Mouse (Mus musculus) thymus, adult 2 months (tissue): Measurements from ENCODE around the gene Olfr686. TPM values are rescaled to one million over a fixed set of nuclear protein-coding genes. Genes with fewer than 3 reads are reported as not detected.

Experiments used
- DNase-seq: peaks from one replicate; pipeline ENCODE4 v3.0.0; 2021
- H3K27ac ChIP-seq: fragments of 200-500 bp; 2 replicates; pipeline ENCODE4 v1.5.1; 2012; ENCODE audit warnings: low read length, control low read depth; ENCODE audit not compliant: control insufficient read depth, insufficient read depth
- H3K27me3 ChIP-seq: fragments of 200-500 bp; 2 replicates; pipeline ENCODE4 v1.6.1; 2012; ENCODE audit warnings: mild to moderate bottlenecking, low read length, moderate library complexity, mixed read lengths; ENCODE audit not compliant: control insufficient read depth, insufficient read depth
- H3K36me3 ChIP-seq: fragments of 200-500 bp; 2 replicates; pipeline ENCODE4 v1.6.1; 2012; ENCODE audit warnings: mild to moderate bottlenecking, low read length, moderate library complexity; ENCODE audit not compliant: control insufficient read depth, insufficient read depth
- H3K4me1 ChIP-seq: fragments of 200-500 bp; replicated peaks from 2 replicates; pipeline ENCODE4 v1.6.1; 2012; ENCODE audit warnings: low read length; ENCODE audit not compliant: control insufficient read depth, insufficient read depth
- H3K4me3 ChIP-seq: fragments of 200-500 bp; 2 replicates; pipeline ENCODE4 v1.5.1; 2012; ENCODE audit warnings: mild to moderate bottlenecking, low read length, control low read depth, moderate library complexity; ENCODE audit not compliant: control insufficient read depth, insufficient read depth
- CTCF ChIP-seq: fragments of 200-500 bp; IDR thresholded peaks from 2 replicates; pipeline ENCODE4 v1.5.1; 2012; ENCODE audit warnings: mild to moderate bottlenecking, control low read depth, low read length, moderate library complexity, borderline replicate concordance; ENCODE audit not compliant: control insufficient read depth, poor library complexity, insufficient read depth; ENCODE audit errors: extremely low read depth
- POLR2A ChIP-seq: fragments of 200-500 bp; IDR thresholded peaks from 2 replicates; pipeline ENCODE4 v1.6.1; 2012; ENCODE audit warnings: mild to moderate bottlenecking, low read length, control low read depth, moderate library complexity; ENCODE audit not compliant: control insufficient read depth, poor library complexity, insufficient read depth; ENCODE audit errors: extremely low read depth
- WGBS: fragments of 180-500 bp; shearing (Covaris S2); methylation state at CpG from one replicate; pipeline ENCODE4 v1.1.7; 2018; 5-methylcytosine and 5-hydroxymethylcytosine counted together
- polyA plus RNA-seq: library from polyadenylated mRNA; depleted of rRNA; stranded (reverse); fragments of >200 nt; gene quantifications from 2 replicates; pipeline ENCODE4 v1.2.3, GENCODE M21; 2012; rRNA removed

The Olfr686 gene
- polyA plus RNA-seq, 1 experiment = not detected

DNA sequence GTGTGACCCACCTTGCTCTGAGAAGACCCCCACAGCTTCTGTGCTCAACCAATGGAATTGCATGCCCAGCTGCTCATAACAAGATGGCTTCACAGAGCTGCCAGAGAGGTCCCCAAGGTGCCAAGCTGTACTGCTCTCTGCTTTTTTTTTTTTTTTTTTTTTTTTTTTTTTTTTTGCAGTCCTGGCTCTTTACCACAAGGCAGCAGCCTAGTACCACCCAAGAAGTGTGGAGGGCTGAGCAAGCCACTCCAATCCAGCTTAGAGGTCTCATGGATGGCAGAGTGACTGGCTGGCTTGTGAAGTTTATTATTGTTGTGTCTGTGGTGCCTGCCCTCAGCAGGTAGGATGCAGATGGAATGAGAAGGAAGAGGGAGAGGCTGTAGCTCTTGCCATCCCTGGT, 18.8 kb upstream of the Olfr686 start:
- Histone ChIP-seq H3K4me1 (no peaks in the 10 kb centered on the region), H3K27me3 (no peaks in the 10 kb centered on the region), H3K27ac (no peak overlapping the region), H3K4me3 (no peak overlapping the region), H3K36me3 (no peaks in the 10 kb centered on the region)
- TF ChIP-seq POLR2A (no peak), CTCF (no peak)
- DNase-seq = no peak

DNA sequence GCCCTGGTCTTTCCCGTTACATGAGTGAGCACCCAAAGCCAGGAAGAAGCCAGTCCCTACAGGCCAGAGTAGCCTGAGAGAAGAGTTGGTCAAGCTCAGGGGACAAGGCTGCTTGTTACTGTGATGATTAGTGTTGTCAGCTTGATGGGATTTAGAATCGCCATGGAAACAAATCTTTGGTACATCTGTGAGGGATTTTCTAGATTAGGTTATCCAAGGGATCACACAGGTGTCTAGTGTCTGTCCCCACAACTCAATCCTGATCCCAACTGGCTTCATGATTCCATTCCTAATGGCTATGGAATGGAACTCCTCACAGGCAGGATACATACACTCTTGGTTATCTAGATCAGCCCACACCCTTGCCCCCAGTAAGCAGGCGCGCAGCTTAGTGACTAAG, 11.0 kb upstream of the Olfr686 start:
- Histone ChIP-seq H3K4me3 (no peak overlapping the region), H3K27ac (no peak overlapping the region), H3K4me1 (no peaks in the 10 kb centered on the region), H3K27me3 (no peaks in the 10 kb centered on the region), H3K36me3 (no peaks in the 10 kb centered on the region)
- TF ChIP-seq POLR2A (no peak), CTCF (no peak)
- no peak for DNase-seq
- 95% methylated on average over 4 of the region's 4 CpGs for WGBS

- H3K27me3 ChIP-seq = no peaks in the 10 kb centered on the region
- no peak overlapping the region for H3K4me3 ChIP-seq
- TF ChIP-seq POLR2A = no peak
- no peak for TF ChIP-seq CTCF
- H3K4me1 ChIP-seq = no peaks in the 10 kb centered on the region
- no peak for DNase-seq
- H3K36me3 ChIP-seq = no peaks in the 10 kb centered on the region
- 59% methylated on average over 1 of the region's 1 CpGs for WGBS
- no peak overlapping the region for H3K27ac ChIP-seq
Observed at GRCm38 (mm10) chr7:105214761-105215160, 7.5 kb upstream of the Olfr686 start.

- DNase-seq = no peak
- H3K4me1 ChIP-seq = no peaks in the 10 kb centered on the region
- no peaks in the 10 kb centered on the region for H3K36me3 ChIP-seq
- H3K27me3 ChIP-seq = no peaks in the 10 kb centered on the region
- H3K27ac ChIP-seq = no peak within 1 kb of the TSS
- 86% methylated on average over 1 of the region's 1 CpGs for WGBS
- no peak within 1 kb of the TSS for H3K4me3 ChIP-seq
- TF ChIP-seq POLR2A (no peak), CTCF (no peak)
Observed at GRCm38 (mm10) chr7:105185912-105186311, 21.4 kb downstream of the Olfr686 start, which contains the start of gene Olfr685. Olfr685 (minus strand) TSS chr7:105186012.

- Histone ChIP-seq H3K27ac (no peak overlapping the region), H3K4me1 (no peaks in the 10 kb centered on the region), H3K27me3 (no peaks in the 10 kb centered on the region), H3K36me3 (no peaks in the 10 kb centered on the region), H3K4me3 (no peak overlapping the region)
- WGBS = 58% methylated on average over 4 of the region's 4 CpGs
- no peak for DNase-seq
- TF ChIP-seq CTCF (no peak), POLR2A (no peak)
Observed at GRCm38 (mm10) chr7:105170773-105171172, 36.5 kb downstream of the Olfr686 start.

DNA sequence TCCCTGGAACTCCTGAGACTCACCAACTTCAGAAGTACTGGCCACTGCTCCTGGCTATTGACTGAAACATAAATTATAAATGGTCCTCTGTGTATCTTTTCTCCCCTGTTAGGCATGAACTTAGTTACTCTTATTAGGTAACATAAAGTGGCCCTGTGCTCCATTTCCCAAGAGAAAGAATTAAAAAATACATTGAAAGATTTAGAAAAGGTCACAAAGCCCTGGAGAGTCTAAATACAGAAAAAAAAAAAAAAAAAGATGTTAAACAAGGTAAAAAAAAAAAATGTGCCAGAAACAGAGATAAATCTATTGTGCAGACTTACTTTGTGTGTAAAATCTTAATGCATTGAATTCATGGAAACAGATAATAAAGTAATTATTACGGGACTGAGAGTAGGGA, 43.7 kb downstream of the Olfr686 start, which contains the start of gene Olfr684:
Gene Olfr684 (minus strand): TSS at position 101 of the 400 bp plus-strand sequence.
- Histone ChIP-seq H3K27me3 (no peaks in the 10 kb centered on the region), H3K27ac (no peak within 1 kb of the TSS), H3K36me3 (no peaks in the 10 kb centered on the region), H3K4me1 (no peaks in the 10 kb centered on the region), H3K4me3 (no peak within 1 kb of the TSS)
- TF ChIP-seq CTCF (no peak), POLR2A (no peak)
- no peak for DNase-seq
- 68% methylated on average over 1 of the region's 1 CpGs for WGBS

Other genes starting within 250 kb of the Olfr686 start
- gene Olfr670, start 244.9 kb downstream of the Olfr686 start, polyA plus RNA-seq = not detected in 2 replicates
- gene Olfr671, start 228.4 kb downstream of the Olfr686 start, polyA plus RNA-seq = not detected in 2 replicates
- not detected in 2 replicates for gene Olfr672, start 205.5 kb downstream of the Olfr686 start, polyA plus RNA-seq
- not detected in 2 replicates for gene Olfr675, start 179.0 kb downstream of the Olfr686 start, polyA plus RNA-seq
- not detected in 2 replicates for gene Olfr676, start 174.8 kb downstream of the Olfr686 start, polyA plus RNA-seq
- gene Olfr677, start 156.1 kb downstream of the Olfr686 start, polyA plus RNA-seq = not detected in 2 replicates
- gene Olfr678, start 143.0 kb downstream of the Olfr686 start, polyA plus RNA-seq = not detected in 2 replicates
- gene Olfr679, start 126.3 kb downstream of the Olfr686 start, polyA plus RNA-seq = 0.01 TPM in 1 of 2 replicates, not detected in the other
- gene Olfr680-ps1, start 114.7 kb downstream of the Olfr686 start, polyA plus RNA-seq = not detected in 2 replicates
- gene Olfr681, start 90.6 kb downstream of the Olfr686 start, polyA plus RNA-seq = not detected in 2 replicates
- gene Olfr683, start 60.5 kb downstream of the Olfr686 start, polyA plus RNA-seq = not detected in 2 replicates
- gene Olfr684, start 43.8 kb downstream of the Olfr686 start, polyA plus RNA-seq = not detected in 2 replicates
- gene Olfr685, start 21.5 kb downstream of the Olfr686 start, polyA plus RNA-seq = not detected in 2 replicates
- not detected in 2 replicates for gene Olfr688, start 80.6 kb upstream of the Olfr686 start, polyA plus RNA-seq
- gene Olfr689, start 103.7 kb upstream of the Olfr686 start, polyA plus RNA-seq = not detected in 2 replicates
- gene Olfr690, start 126.6 kb upstream of the Olfr686 start, polyA plus RNA-seq = not detected in 2 replicates
- not detected in 2 replicates for gene Olfr691, start 134.8 kb upstream of the Olfr686 start, polyA plus RNA-seq
- gene Olfr692, start 160.7 kb upstream of the Olfr686 start, polyA plus RNA-seq = not detected in 2 replicates
- 0.08 TPM in 1 of 2 replicates, not detected in the other for gene Gm5901, start 167.6 kb upstream of the Olfr686 start, polyA plus RNA-seq
- gene Fam160a2, start 192.6 kb upstream of the Olfr686 start, polyA plus RNA-seq = 36.6 and 52.6 TPM in 2 replicates
- gene Cnga4, start 197.1 kb upstream of the Olfr686 start, polyA plus RNA-seq = 0.19 TPM in 1 of 2 replicates, not detected in the other
- gene Cckbr, start 218.2 kb upstream of the Olfr686 start, polyA plus RNA-seq = 0.24 and 0.28 TPM in 2 replicates